Mouse (Mus musculus): Measurements from ENCODE around the gene Cacna1d. TPM values are rescaled to one million over a fixed set of nuclear protein-coding genes. Genes with fewer than 3 reads are reported as not detected.

Cacna1d gene
- total and polyA plus RNA-seq, 2 experiments from 2014 or later, result 6.1 to 27.6 TPM

- 60% methylated on average over 3 of the region's 3 CpGs for WGBS
- Histone ChIP-seq H3K4me1 (ENCODE audit: insufficient read depth, low read length) (no peaks in the 10 kb centered on the region), H3K4me2 (ENCODE audit: low read depth, low read length) (no peak overlapping the region), H3K4me3 (ENCODE audit: low read length) (no peak overlapping the region), H3K27ac (no peak overlapping the region), H3K36me3 (ENCODE audit: insufficient read depth, low read length) (no peaks in the 10 kb centered on the region), H3K27me3 (ENCODE audit: insufficient read depth, low read length) (no peaks in the 10 kb centered on the region), H3K9me3 (ENCODE audit: low read length) (no peaks in the 10 kb centered on the region), H3K9ac (replicated peaks; ENCODE audit: low read length) (no peak overlapping the region)
- ATAC-seq (no peak), DNase-seq (ENCODE audit: low spot score) (peak; percentile 57)
- TF ChIP-seq CTCF (IDR thresholded peaks at IDR 0.05; ENCODE audit: low read depth), result peak; percentile 66
These were observed 357.6 kb downstream of the Cacna1d start for GRCm38 (mm10) chr14:30133684-30134083.

DNA sequence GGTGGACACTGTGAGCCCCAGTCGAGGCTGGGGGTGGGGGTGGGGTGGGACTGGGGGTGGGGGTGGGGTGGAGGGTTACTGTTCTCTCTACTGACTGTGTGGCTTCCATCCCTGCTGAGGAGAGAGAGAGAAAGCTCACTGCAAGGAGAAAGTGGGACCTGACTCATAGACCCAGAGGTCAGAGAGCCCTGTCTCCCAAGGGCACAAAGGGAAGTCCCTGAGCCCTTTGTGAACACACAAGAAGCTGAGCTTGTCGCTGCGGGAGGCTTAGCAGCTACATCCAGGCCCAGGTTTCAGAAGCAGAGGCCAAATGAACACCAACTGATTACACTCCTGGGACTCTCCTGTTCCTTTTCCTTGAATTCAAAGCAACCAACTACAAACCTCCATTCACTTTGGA lies 360.0 kb downstream of the Cacna1d start:
- Histone ChIP-seq H3K9me3 (ENCODE audit: low read length) (no peaks in the 10 kb centered on the region), H3K27me3 (ENCODE audit: insufficient read depth, low read length) (no peaks in the 10 kb centered on the region), H3K36me3 (ENCODE audit: insufficient read depth, low read length) (no peaks in the 10 kb centered on the region), H3K4me2 (ENCODE audit: low read depth, low read length) (no peak overlapping the region), H3K4me1 (ENCODE audit: insufficient read depth, low read length) (no peaks in the 10 kb centered on the region), H3K9ac (replicated peaks; ENCODE audit: low read length) (no peak overlapping the region), H3K27ac (no peak overlapping the region), H3K4me3 (ENCODE audit: low read length) (no peak overlapping the region)
- DNase-seq (ENCODE audit: low spot score) (no peak), ATAC-seq (no peak)
- WGBS, result 12% methylated on average over 3 of the region's 3 CpGs
- no peak for TF ChIP-seq CTCF (IDR thresholded peaks at IDR 0.05; ENCODE audit: low read depth)

GRCm38 (mm10) chr14:30130092-30130491 lies 361.2 kb downstream of the Cacna1d start:
- H3K36me3 ChIP-seq (ENCODE audit: insufficient read depth, low read length), result no peaks in the 10 kb centered on the region
- WGBS, result 82% methylated on average over 9 of the region's 9 CpGs
- no peaks in the 10 kb centered on the region for H3K9me3 ChIP-seq (ENCODE audit: low read length)
- TF ChIP-seq CTCF (IDR thresholded peaks at IDR 0.05; ENCODE audit: low read depth), result no peak
- no peak overlapping the region for H3K4me2 ChIP-seq (ENCODE audit: low read depth, low read length)
- no peak overlapping the region for H3K4me3 ChIP-seq (ENCODE audit: low read length)
- DNase-seq (ENCODE audit: low spot score), result no peak
- no peak overlapping the region for H3K9ac ChIP-seq (replicated peaks; ENCODE audit: low read length)
- no peak overlapping the region for H3K27ac ChIP-seq
- no peak for ATAC-seq
- H3K27me3 ChIP-seq (ENCODE audit: insufficient read depth, low read length), result no peaks in the 10 kb centered on the region
- H3K4me1 ChIP-seq (ENCODE audit: insufficient read depth, low read length), result no peaks in the 10 kb centered on the region

DNA sequence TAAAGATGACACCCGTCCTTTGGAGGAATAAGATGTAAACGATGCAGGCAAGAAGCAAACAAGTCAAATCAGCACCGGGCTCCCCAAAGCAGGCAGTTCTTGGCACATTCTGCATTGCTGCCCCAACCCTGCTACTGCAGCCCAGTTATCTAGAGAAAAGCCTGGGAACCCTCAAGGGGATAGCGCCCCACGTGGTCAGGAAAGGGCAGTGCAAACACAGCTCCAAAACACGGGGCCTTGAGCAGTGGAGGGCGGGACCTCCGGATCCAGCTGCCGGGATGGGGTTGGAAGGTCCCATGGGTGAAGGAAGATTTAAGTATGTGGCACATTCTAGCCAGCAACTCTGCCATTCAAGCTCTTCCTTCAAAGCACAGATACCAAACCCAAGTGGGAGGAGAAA lies 361.9 kb downstream of the Cacna1d start:
- DNase-seq (ENCODE audit: low spot score) (peak; percentile 60), ATAC-seq (peak; percentile 41; the same call in 1 of the 2 replicates)
- H3K27ac ChIP-seq, result no peak overlapping the region
- H3K9ac ChIP-seq (replicated peaks; ENCODE audit: low read length), result no peak overlapping the region
- H3K27me3 ChIP-seq (ENCODE audit: insufficient read depth, low read length), result no peaks in the 10 kb centered on the region
- WGBS, result 33% methylated on average over 9 of the region's 9 CpGs
- no peak overlapping the region for H3K4me3 ChIP-seq (ENCODE audit: low read length)
- no peaks in the 10 kb centered on the region for H3K9me3 ChIP-seq (ENCODE audit: low read length)
- peak; percentile 77 for TF ChIP-seq CTCF (IDR thresholded peaks at IDR 0.05; ENCODE audit: low read depth)
- 0 out of 2 replicates have a peak, but pooled peaks cover 5% of the 10 kb centered on the region for H3K36me3 ChIP-seq (ENCODE audit: insufficient read depth, low read length)
- no peaks in the 10 kb centered on the region for H3K4me1 ChIP-seq (ENCODE audit: insufficient read depth, low read length)
- no peak overlapping the region for H3K4me2 ChIP-seq (ENCODE audit: low read depth, low read length)

DNA sequence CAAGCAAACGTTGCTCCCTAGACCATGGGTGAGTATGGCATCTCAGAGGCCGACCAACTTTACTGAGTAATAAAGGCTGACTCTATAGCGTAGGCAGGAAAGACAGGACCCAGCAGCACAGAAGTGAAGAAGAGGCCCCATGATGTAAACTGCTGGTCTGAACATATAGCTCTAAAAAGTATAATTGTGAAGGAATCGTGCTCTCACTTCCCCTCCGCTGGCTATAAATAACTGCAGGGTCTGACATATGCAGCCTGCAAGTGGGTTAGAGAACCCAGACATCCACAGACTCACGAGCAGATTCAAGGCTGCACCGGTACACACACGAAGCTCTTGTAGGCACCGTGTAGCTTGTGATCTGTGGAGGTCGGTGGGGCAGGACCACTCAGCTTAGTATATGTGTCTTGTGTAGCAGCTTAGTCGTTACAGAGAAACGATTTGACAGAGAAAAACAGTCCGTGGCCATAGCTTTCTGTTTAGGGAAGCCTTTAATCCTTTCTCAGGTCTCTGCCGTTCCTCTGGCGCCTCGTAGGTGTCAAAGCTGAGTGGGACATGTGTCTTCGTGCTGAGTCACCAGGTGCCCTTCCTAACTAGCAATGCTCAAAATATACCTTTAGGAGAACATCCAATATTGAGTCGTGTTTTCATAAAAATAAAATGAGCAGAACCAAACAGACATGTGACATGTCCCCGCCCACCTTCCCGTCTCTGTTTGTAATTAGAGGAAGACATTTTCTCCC lies 366.1 kb downstream of the Cacna1d start:
- H3K9ac ChIP-seq (replicated peaks; ENCODE audit: low read length), result no peak overlapping the region
- no peak for TF ChIP-seq CTCF (IDR thresholded peaks at IDR 0.05; ENCODE audit: low read depth)
- WGBS, result 82% methylated on average over 20 of the region's 20 CpGs
- H3K4me3 ChIP-seq (ENCODE audit: low read length), result no peak overlapping the region
- DNase-seq (ENCODE audit: low spot score) (no peak), ATAC-seq (no peak)
- no peaks in the 10 kb centered on the region for H3K4me1 ChIP-seq (ENCODE audit: insufficient read depth, low read length)
- no peak overlapping the region for H3K27ac ChIP-seq
- 0 out of 2 replicates have a peak, but pooled peaks cover 5% of the 10 kb centered on the region for H3K36me3 ChIP-seq (ENCODE audit: insufficient read depth, low read length)
- H3K9me3 ChIP-seq (ENCODE audit: low read length), result no peaks in the 10 kb centered on the region
- H3K27me3 ChIP-seq (ENCODE audit: insufficient read depth, low read length), result no peaks in the 10 kb centered on the region
- H3K4me2 ChIP-seq (ENCODE audit: low read depth, low read length), result no peak overlapping the region

DNA sequence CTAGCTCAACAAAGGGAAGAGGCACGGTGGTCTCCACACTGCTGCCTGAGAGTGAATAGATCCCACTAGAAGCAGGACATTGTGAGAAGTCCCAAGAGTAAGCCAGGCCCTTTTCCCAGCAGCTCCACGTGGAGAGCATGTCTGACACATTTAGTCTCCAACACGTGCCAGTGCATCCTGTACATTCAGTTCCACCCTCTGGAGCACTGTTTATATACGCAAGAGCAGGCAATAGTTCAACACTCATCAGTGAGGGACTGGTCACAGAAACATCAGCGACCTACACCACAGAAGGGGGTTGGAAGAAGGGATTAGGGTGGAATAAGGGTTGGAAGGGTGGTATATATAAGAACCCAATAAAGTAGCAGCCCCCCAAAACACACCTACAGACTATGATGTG lies 371.2 kb downstream of the Cacna1d start:
- Histone ChIP-seq H3K4me3 (ENCODE audit: low read length) (no peak overlapping the region), H3K4me1 (ENCODE audit: insufficient read depth, low read length) (no peaks in the 10 kb centered on the region), H3K27me3 (ENCODE audit: insufficient read depth, low read length) (no peaks in the 10 kb centered on the region), H3K9me3 (ENCODE audit: low read length) (no peaks in the 10 kb centered on the region), H3K36me3 (ENCODE audit: insufficient read depth, low read length) (peaks cover 5% of the 10 kb centered on the region; the same call in 1 of the 2 replicates), H3K9ac (replicated peaks; ENCODE audit: low read length) (no peak overlapping the region), H3K4me2 (ENCODE audit: low read depth, low read length) (no peak overlapping the region), H3K27ac (no peak overlapping the region)
- ATAC-seq, result no peak
- WGBS, result 78% methylated on average over 5 of the region's 5 CpGs
- DNase-seq (ENCODE audit: low spot score), result no peak
- TF ChIP-seq CTCF (IDR thresholded peaks at IDR 0.05; ENCODE audit: low read depth), result no peak

DNA sequence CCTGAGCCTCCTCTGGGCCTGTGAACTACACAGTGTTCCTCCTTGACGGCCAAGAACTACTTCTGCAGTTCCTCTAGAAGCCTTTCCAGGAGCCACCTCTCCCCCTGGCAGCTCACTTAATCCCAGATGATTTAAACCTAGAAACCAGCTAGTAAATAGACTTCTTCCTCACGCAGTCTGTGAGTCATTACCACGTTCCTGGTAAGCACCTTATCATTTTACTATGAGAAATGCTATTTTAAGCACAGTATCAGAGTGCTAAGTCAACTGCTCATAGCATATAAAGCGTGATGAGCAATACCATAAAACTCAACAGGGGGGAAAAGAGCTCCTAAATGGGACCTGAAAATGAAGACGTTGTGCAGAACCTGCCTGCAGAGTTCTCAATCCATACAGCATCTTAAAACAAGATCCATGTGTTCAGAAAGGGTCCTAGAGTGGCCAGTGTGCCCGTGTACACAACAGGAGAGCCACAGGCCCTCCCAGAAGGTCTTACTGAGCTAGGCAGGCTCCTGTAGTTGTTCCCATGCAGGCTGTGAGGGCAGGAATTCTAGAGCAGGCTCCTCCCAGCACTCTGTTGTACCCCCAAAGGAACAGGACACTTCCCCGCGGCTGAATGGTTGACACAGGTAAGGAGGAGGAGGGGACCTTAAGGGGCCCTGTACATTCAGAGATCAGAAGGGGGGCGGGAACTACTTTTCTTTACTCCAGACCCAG lies 377.7 kb downstream of the Cacna1d start:
- Histone ChIP-seq H3K9ac (replicated peaks; ENCODE audit: low read length) (no peak overlapping the region), H3K27ac (no peak overlapping the region), H3K27me3 (ENCODE audit: insufficient read depth, low read length) (no peaks in the 10 kb centered on the region), H3K4me1 (ENCODE audit: insufficient read depth, low read length) (no peaks in the 10 kb centered on the region), H3K4me3 (ENCODE audit: low read length) (no peak overlapping the region), H3K4me2 (ENCODE audit: low read depth, low read length) (no peak overlapping the region), H3K36me3 (ENCODE audit: insufficient read depth, low read length) (peaks cover 15% of the 10 kb centered on the region), H3K9me3 (ENCODE audit: low read length) (no peaks in the 10 kb centered on the region)
- ATAC-seq (no peak), DNase-seq (ENCODE audit: low spot score) (no peak)
- WGBS, result 65% methylated on average over 9 of the region's 9 CpGs
- TF ChIP-seq CTCF (IDR thresholded peaks at IDR 0.05; ENCODE audit: low read depth), result no peak

All from hindbrain, postnatal 0 days (tissue).